Mouse (Mus musculus) layer of hippocampus, adult 11-12 months (tissue): ENCODE data around the gene Antxr2.

ENCODE experiments used
- DNase-seq: peaks from one replicate; pipeline ENCODE4 v3.0.0; 2022; ENCODE audit warnings: low spot score

The Antxr2 gene

GRCm38 (mm10) chr5:98030902-98031641 lies at the start of gene Antxr2:
Gene Antxr2, minus strand, starts transcription at chr5:98031043.
- peak; percentile 18 for DNase-seq

GRCm38 (mm10) chr5:98076612-98077011 lies 45.8 kb upstream of the Antxr2 start:
- DNase-seq = peak; percentile 28

GRCm38 (mm10) chr5:98069191-98069590 lies 38.3 kb upstream of the Antxr2 start:
- no peak for DNase-seq

GRCm38 (mm10) chr5:98055275-98055674 lies 24.4 kb upstream of the Antxr2 start:
- no peak for DNase-seq

- DNase-seq = no peak
Observed at GRCm38 (mm10) chr5:98054834-98055233, 24.0 kb upstream of the Antxr2 start.

GRCm38 (mm10) chr5:98034928-98035327 lies 4.1 kb upstream of the Antxr2 start:
- DNase-seq = no peak

- DNase-seq = no peak
Observed at GRCm38 (mm10) chr5:98034207-98034606, 3.4 kb upstream of the Antxr2 start.

GRCm38 (mm10) chr5:98032803-98033420 lies 2.1 kb upstream of the Antxr2 start:
- DNase-seq = no peak

- DNase-seq = no peak
Observed at GRCm38 (mm10) chr5:98030091-98030901, 547 bp downstream of the Antxr2 start.

- DNase-seq = no peak
Observed at GRCm38 (mm10) chr5:98027688-98028389, 3.0 kb downstream of the Antxr2 start.

GRCm38 (mm10) chr5:98025921-98026320 lies 4.9 kb downstream of the Antxr2 start:
- DNase-seq = no peak

GRCm38 (mm10) chr5:98024545-98024944 lies 6.3 kb downstream of the Antxr2 start:
- DNase-seq = no peak

- no peak for DNase-seq
Observed at GRCm38 (mm10) chr5:98021518-98021917, 9.3 kb downstream of the Antxr2 start.

- no peak for DNase-seq
Observed at GRCm38 (mm10) chr5:98020658-98021057, 10.2 kb downstream of the Antxr2 start.

- no peak for DNase-seq
Observed at GRCm38 (mm10) chr5:98019396-98019795, 11.4 kb downstream of the Antxr2 start.

GRCm38 (mm10) chr5:98018162-98018561 lies 12.7 kb downstream of the Antxr2 start:
- no peak for DNase-seq

- peak; percentile 15 for DNase-seq
Observed at GRCm38 (mm10) chr5:98016247-98017203, 14.3 kb downstream of the Antxr2 start.

GRCm38 (mm10) chr5:98005751-98006150 lies 25.1 kb downstream of the Antxr2 start:
- no peak for DNase-seq

- no peak for DNase-seq
Observed at GRCm38 (mm10) chr5:97999261-97999824, 31.5 kb downstream of the Antxr2 start.

- no peak for DNase-seq
Observed at GRCm38 (mm10) chr5:97996500-97997176, 34.2 kb downstream of the Antxr2 start.
